Mouse (Mus musculus) cerebellum, adult 9-11 months (tissue): Measurements from ENCODE around the gene Csnk2a1.

Experiments used
- DNase-seq: peaks from one replicate; pipeline ENCODE4 v3.0.0; 2022

Gene Csnk2a1

GRCm38 (mm10) chr2:152326654-152327053 lies 100.0 kb downstream of the Csnk2a1 start:
- DNase-seq = no peak

DNA sequence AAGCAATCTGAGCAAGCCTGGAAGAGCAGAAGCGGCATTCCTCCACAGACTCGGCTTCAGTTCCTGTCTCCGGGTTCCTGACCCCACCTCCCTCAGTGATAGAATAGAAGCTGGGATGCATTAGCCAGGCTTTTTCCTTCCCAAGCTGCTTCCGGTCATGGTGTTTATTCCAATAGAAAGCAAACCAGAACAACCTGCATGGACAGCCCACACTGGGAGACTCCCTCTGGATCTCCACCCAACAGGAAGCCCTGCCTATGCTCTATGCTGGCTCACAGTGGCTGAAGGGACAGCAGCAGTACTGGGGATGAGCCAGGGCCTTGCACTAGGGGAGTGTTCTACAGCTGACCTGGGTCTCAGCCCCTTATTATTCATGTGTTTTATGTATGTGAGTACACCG lies 101.3 kb downstream of the Csnk2a1 start:
- DNase-seq = no peak

DNA sequence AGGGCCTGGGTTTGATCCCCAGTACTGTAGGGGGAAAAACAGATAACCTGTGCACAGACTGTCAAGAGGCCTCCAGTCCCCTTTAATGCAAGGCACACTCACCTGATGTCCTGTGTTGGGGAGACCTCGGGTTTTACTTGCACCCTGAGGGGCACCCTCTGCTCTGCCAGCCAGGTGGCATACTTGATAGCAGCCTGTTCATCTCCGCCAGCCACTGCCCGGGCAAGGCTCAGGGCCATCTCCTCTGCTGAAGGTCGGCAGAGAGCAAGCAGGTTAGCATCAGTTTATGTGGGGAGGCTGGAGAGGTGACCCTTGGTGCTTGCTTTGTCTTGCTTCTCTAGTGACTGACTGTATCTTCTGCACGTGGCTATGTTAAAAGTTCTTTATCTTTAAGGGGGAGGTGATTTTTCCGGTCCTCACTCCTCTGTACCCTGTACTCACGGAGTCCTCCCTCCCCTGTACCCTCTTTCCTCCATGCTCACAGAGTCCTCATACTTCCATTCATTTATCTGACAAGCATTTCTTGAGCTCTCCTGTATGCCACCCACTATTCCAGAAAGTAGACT lies 104.3 kb downstream of the Csnk2a1 start:
- DNase-seq = no peak
